Mouse (Mus musculus) G1E (cell line): ENCODE measurements at regions not wholly inside any gene's neighbourhood (a gene's known extent, or its start where the extent isn't known, plus 50 kb on each side); places are given as distances from the start of the nearest gene placed in this dataset.

Experiments used
- CTCF ChIP-seq: IDR thresholded peaks from 2 replicates; pipeline ENCODE4 v1.5.1; 2012; ENCODE audit warnings: low read depth, low read length, inconsistent platforms, mixed read lengths
- GATA1 ChIP-seq: IDR thresholded peaks from 2 replicates; pipeline ENCODE4 v1.6.1; 2012; ENCODE audit warnings: borderline replicate concordance, low read length, inconsistent platforms, mixed read lengths
- GATA2 ChIP-seq: IDR thresholded peaks from 2 replicates; pipeline ENCODE4 v1.6.1; 2012; ENCODE audit warnings: low read depth, low read length, inconsistent platforms, borderline replicate concordance
- TAL1 ChIP-seq: conservative IDR thresholded peaks from 2 replicates; pipeline ENCODE4 v1.6.1; 2012; ENCODE audit warnings: low read depth, low read length, inconsistent platforms, mixed read lengths

- TF ChIP-seq CTCF (no peak), TAL1 (no peak), GATA1 (no peak), GATA2 (no peak)
Measured at GRCm38 (mm10) chr7:64030650-64031049, 91.9 kb upstream of the Klf13 start.
